Mouse (Mus musculus) limb, embryonic 10.5 days (tissue): ENCODE measurements around the gene Rnf182. TPM values are rescaled to one million over a fixed set of nuclear protein-coding genes. Genes with fewer than 3 reads are reported as not detected.

Source experiments
- DNase-seq: peaks from one replicate; pipeline ENCODE4 v3.0.0-alpha.2; 2017; ENCODE audit warnings: low spot score
- H3K27ac ChIP-seq: fragments of 300-500 bp; sonication (generic); 2 replicates; pipeline ENCODE4 v1.5.1; 2016; ENCODE audit warnings: mild to moderate bottlenecking
- H3K27me3 ChIP-seq: fragments of 300-500 bp; sonication (generic); 2 replicates; pipeline ENCODE4 v1.6.1; 2016; ENCODE audit warnings: low read depth, mild to moderate bottlenecking; ENCODE audit not compliant: poor library complexity, severe bottlenecking
- H3K36me3 ChIP-seq: fragments of 300-500 bp; sonication (generic); 2 replicates; pipeline ENCODE4 v1.6.1; 2016; ENCODE audit warnings: mild to moderate bottlenecking, moderate library complexity
- H3K4me1 ChIP-seq: fragments of 300-500 bp; sonication (generic); 2 replicates; pipeline ENCODE4 v1.6.1; 2016
- H3K4me3 ChIP-seq: fragments of 300-500 bp; sonication (generic); 2 replicates; pipeline ENCODE4 v1.5.1; 2016; ENCODE audit warnings: mild to moderate bottlenecking, moderate library complexity
- H3K9me3 ChIP-seq: fragments of 300-500 bp; sonication (generic); replicated peaks from 2 replicates; pipeline ENCODE4 v1.6.1; 2016; ENCODE audit warnings: mild to moderate bottlenecking
- WGBS: fragments of 180-500 bp; shearing (Covaris S2); methylation state at CpG from one replicate; pipeline ENCODE4 v1.1.7; 2016; 5-methylcytosine and 5-hydroxymethylcytosine counted together
- polyA plus RNA-seq: library from polyadenylated mRNA; unstranded; fragments of >200 nt; fragmentation: Nextera tagmentation; extraction: Ambion mirVana; gene quantifications from 2 replicates; pipeline ENCODE4 v1.2.1, GENCODE M21; 2016

The Rnf182 gene
- polyA plus RNA-seq, 1 experiment from 2014 or later, result 5.5 TPM

- Histone ChIP-seq H3K36me3 (no peaks in the 10 kb centered on the region), H3K9me3 (no peaks in the 10 kb centered on the region), H3K27me3 (no peaks in the 10 kb centered on the region), H3K4me3 (no peak overlapping the region), H3K27ac (no peak overlapping the region), H3K4me1 (no peaks in the 10 kb centered on the region)
- WGBS, result 87% methylated on average over 6 of the region's 6 CpGs
- no peak for DNase-seq
These were observed 99.2 kb downstream of the Rnf182 start for GRCm38 (mm10) chr13:43714741-43715140.

GRCm38 (mm10) chr13:43715466-43715865, 100.0 kb downstream of the Rnf182 start:
- DNase-seq, result no peak
- Histone ChIP-seq H3K9me3 (no peaks in the 10 kb centered on the region), H3K36me3 (no peaks in the 10 kb centered on the region), H3K4me1 (no peaks in the 10 kb centered on the region), H3K27me3 (no peaks in the 10 kb centered on the region), H3K4me3 (no peak overlapping the region), H3K27ac (no peak overlapping the region)
- WGBS, result 90% methylated on average over 5 of the region's 5 CpGs

GRCm38 (mm10) chr13:43716514-43717036, 101.1 kb downstream of the Rnf182 start:
- no peaks in the 10 kb centered on the region for H3K36me3 ChIP-seq
- no peaks in the 10 kb centered on the region for H3K9me3 ChIP-seq
- no peaks in the 10 kb centered on the region for H3K4me1 ChIP-seq
- no peaks in the 10 kb centered on the region for H3K27me3 ChIP-seq
- WGBS, result 67% methylated on average over 6 of the region's 6 CpGs
- DNase-seq, result no peak
- no peak overlapping the region for H3K27ac ChIP-seq
- no peak overlapping the region for H3K4me3 ChIP-seq

- 89% methylated on average over 7 of the region's 7 CpGs for WGBS
- H3K27me3 ChIP-seq, result no peaks in the 10 kb centered on the region
- H3K27ac ChIP-seq, result no peak overlapping the region
- no peaks in the 10 kb centered on the region for H3K9me3 ChIP-seq
- DNase-seq, result no peak
- H3K36me3 ChIP-seq, result no peaks in the 10 kb centered on the region
- H3K4me1 ChIP-seq, result no peaks in the 10 kb centered on the region
- no peak overlapping the region for H3K4me3 ChIP-seq
These were observed 102.7 kb downstream of the Rnf182 start for GRCm38 (mm10) chr13:43718173-43718572.

GRCm38 (mm10) chr13:43720496-43720895, 105.0 kb downstream of the Rnf182 start:
- no peak overlapping the region for H3K4me3 ChIP-seq
- no peaks in the 10 kb centered on the region for H3K27me3 ChIP-seq
- no peaks in the 10 kb centered on the region for H3K4me1 ChIP-seq
- H3K27ac ChIP-seq, result no peak overlapping the region
- H3K9me3 ChIP-seq, result no peaks in the 10 kb centered on the region
- no peaks in the 10 kb centered on the region for H3K36me3 ChIP-seq
- no peak for DNase-seq
- 92% methylated on average over 8 of the region's 8 CpGs for WGBS

Other genes starting within 250 kb of the Rnf182 start
- gene Nol7, start 217.3 kb upstream of the Rnf182 start, polyA plus RNA-seq, result 115 and 130 TPM in 2 replicates
- gene Ranbp9, start 134.4 kb upstream of the Rnf182 start, polyA plus RNA-seq, result 10.0 and 10.1 TPM in 2 replicates
- gene Mcur1, start 55.5 kb upstream of the Rnf182 start, polyA plus RNA-seq, result 10.6 and 12.1 TPM in 2 replicates
- 4.2 and 5.0 TPM in 2 replicates for gene Cd83, start 169.1 kb downstream of the Rnf182 start, polyA plus RNA-seq